Mouse (Mus musculus) cerebellum, postnatal 4 days (tissue): ENCODE data around the gene Gm8229.
"Not testable (repeated sequence)": the region's sequence is repeated elsewhere in the genome, so short reads cannot be mapped to it uniquely, and the experiment has no call there.

Experiments used
- DNase-seq, 2 experiments: peaks; one replicate each; pipeline ENCODE4 v3.0.0; 2022; ENCODE audit warnings: low spot score in 2 of 2, mixed read lengths in 1 of 2

Gm8229 gene

GRCm38 (mm10) chr14:44365057-44365456 is at the start of gene Gm8229:
Gene Gm8229, plus strand, starts transcription at chr14:44365357.
- DNase-seq: not testable (repeated sequence)

- not testable (repeated sequence) for DNase-seq
Observed at GRCm38 (mm10) chr14:44338484-44338883, 26.7 kb upstream of the Gm8229 start, which contains the start of gene Gm5930. Gene Gm5930, minus strand, starts transcription at chr14:44338584.

GRCm38 (mm10) chr14:44361416-44361815 is 3.7 kb upstream of the Gm8229 start:
- DNase-seq: not testable (repeated sequence)

GRCm38 (mm10) chr14:44362301-44362700 is 2.9 kb upstream of the Gm8229 start:
- not testable (repeated sequence) for DNase-seq

- DNase-seq: not testable (repeated sequence)
Observed at GRCm38 (mm10) chr14:44384233-44384632, 19.1 kb downstream of the Gm8229 start.

GRCm38 (mm10) chr14:44410588-44410987 is 45.4 kb downstream of the Gm8229 start, which contains the start of gene Gm3371:
Gene Gm3371, minus strand, starts transcription at chr14:44410688.
- DNase-seq: not testable (repeated sequence)
